Mouse (Mus musculus) left cerebral cortex, postnatal 10 days (tissue): ENCODE results near the gene Gabbr1. TPM values are rescaled to one million over a fixed set of nuclear protein-coding genes. Genes with fewer than 3 reads are reported as not detected.

Experiments used
- DNase-seq, 2 experiments: peaks; one replicate each; pipeline ENCODE4 v3.0.0; 2021 to 2022; ENCODE audit warnings: low spot score in 2 of 2, mixed read lengths in 1 of 2; ENCODE audit errors: extremely low spot score in 1 of 2
- intact Hi-C: fragments of 180-260 bp; cut with DNase I; formaldehyde crosslinking; loops from one replicate; pipeline ENCODE4 v1.15.1; 2025
- total RNA-seq, 2 experiments: library from RNA; stranded (reverse); gene quantifications; 2 replicates each; pipeline ENCODE4 v1.2.3; 2021

Gabbr1 gene
- total RNA-seq, 2 experiments from 2014 or later: 579 to 604 TPM

DNA sequence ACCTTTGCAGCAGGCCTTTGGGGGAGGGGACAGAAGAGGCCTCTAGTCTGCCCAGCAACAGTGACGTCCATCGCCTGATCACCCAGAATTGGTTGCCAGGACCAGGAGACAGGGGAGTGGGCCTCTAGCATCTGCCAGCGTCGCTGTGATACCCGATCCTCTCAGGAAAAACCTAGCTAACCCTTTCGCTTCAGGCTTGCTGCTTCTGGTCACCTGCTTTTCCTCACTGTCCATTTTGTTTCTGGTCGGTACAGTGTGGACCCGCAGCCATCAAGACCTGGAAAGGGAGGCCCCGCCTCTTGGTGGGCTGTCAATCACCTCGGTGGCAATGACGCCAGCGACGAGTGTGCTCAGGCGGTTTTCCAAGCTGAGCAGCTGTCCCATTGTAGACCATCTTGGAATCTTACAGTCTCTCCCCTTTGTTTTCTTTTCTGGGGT lies 17.1 kb upstream of the Gabbr1 start:
- peak; percentile 94 to 95 for DNase-seq
- intact Hi-C loops: no loop called here

DNA sequence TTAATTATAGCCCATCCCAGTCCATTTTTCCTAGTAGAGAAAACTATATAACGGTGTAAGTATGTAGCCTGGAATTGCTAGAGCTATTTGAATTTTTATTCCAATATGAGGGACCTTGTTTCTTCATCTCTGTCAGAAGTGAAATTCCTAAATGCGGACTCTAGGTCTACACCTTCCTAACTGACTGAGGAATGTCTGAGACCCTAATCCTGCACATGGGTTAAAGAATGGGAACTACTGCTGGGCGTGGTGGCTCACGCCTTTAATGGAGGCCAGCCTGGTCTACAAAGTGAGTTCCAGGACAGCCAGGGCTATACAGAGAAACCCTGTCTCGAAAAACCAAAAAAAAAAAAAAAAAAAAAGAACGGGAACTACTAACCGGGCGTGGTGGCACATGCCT lies 16.6 kb upstream of the Gabbr1 start:
- intact Hi-C loops: no loop called here
- no peak for DNase-seq

DNA sequence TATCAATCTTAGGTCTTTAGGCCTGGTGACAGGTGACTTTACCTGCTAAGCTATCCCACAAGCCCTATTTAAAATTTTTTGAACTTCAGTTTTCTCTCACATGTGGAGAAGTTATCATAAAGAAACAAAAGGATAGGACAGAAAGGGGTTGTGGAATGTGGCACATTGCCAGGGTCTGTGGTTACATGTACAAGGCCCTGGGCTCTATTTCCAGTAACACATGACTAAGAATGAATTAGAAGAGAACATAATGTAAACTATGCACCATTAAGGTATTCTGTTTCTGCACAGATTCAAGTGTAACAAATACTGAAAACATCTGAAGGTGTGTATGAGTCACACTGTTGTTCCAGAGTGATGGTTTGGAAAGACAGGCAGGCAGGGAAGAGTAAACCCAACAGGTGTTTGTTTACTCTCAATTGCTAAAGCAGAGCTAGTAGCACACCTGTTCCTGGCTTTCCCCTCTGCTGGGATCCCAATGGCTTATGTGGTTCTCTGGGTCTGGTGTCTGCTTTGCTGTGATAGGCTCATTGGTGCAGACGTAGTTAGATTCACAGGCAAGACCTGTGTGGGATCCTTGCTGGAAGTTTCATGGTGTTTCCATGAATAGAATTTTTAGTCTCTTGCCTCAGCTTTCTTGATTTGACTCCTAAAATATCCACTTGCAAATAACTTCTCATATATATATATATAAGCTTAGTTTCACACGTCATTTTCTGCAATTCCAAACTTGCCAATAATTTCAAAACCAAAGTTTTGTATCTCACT lies 6.5 kb upstream of the Gabbr1 start:
- intact Hi-C loops: no loop called here
- no peak for DNase-seq

- no peak for DNase-seq
- intact Hi-C loops: loop anchor here (5.0 kb wide), 2 partner anchors 42 to 127 kb away; partner anchors contain the start of gene Zfp57
Measured at GRCm38 (mm10) chr17:37044651-37045244, 1.0 kb upstream of the Gabbr1 start.

- DNase-seq: peak in 1 of 2 experiments; percentile 82
- intact Hi-C loops: loop anchor here (2.0 to 5.0 kb wide), 3 partner anchors 44 to 129 kb away; partner anchors contain the start of genes Ppp1r11 and Zfp57
Measured at GRCm38 (mm10) chr17:37046312-37047112, 746 bp downstream of the Gabbr1 start.

DNA sequence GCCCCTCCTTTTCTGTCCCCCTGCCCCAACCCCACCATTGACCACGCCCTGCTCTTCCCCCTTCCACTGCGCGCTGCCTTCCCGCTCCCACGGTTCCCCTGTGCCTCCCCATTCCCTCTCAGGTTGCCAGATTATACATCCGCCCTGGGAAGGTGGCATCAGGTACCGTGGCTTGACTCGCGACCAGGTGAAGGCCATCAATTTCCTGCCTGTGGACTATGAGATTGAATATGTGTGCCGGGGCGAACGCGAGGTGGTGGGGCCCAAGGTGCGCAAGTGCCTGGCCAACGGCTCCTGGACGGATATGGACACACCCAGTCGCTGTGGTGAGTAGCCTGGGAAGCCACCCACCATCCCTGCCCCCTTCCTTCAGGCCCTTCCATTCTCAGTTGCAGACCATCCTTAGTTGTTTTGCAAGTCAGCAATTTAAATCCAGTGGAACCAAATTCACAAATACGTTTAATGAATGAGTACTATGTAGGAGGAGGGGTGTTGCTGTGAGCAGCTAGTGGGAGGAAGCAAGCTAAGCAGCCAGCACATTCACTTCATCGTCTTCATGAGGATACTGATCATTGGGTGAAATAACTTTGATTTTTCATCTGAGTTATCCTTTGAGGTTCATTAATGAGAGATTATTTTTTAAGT lies 1.7 kb downstream of the Gabbr1 start:
- intact Hi-C loops: loop anchor here (2.0 to 5.0 kb wide), 3 partner anchors 45 to 130 kb away; partner anchors contain the start of genes Ppp1r11 and Zfp57
- peak in 1 of 2 experiments; percentile 52 for DNase-seq

GRCm38 (mm10) chr17:37047981-37048380 lies 2.2 kb downstream of the Gabbr1 start:
- intact Hi-C loops: loop anchor here (2.0 to 5.0 kb wide), 3 partner anchors 46 to 131 kb away; partner anchors contain the start of genes Ppp1r11 and Zfp57
- no peak for DNase-seq

DNA sequence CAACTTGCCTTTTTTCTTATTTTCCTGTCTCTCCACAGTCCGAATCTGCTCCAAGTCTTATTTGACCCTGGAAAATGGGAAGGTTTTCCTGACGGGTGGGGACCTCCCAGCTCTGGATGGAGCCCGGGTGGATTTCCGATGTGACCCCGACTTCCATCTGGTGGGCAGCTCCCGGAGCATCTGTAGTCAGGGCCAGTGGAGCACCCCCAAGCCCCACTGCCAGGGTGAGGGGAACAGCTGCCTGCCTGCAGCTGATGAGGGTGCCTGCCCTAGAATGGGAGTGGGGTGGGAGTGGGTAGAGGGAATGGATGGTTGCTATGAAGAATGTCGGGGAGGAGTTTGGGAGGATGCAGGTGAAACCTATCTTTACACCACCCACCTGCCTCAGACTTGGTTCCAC lies 2.6 kb downstream of the Gabbr1 start:
- intact Hi-C loops: loop anchor here (5.0 kb wide), 2 partner anchors 46 to 131 kb away; partner anchors contain the start of gene Zfp57
- peak in 1 of 2 experiments; percentile 39 for DNase-seq

DNA sequence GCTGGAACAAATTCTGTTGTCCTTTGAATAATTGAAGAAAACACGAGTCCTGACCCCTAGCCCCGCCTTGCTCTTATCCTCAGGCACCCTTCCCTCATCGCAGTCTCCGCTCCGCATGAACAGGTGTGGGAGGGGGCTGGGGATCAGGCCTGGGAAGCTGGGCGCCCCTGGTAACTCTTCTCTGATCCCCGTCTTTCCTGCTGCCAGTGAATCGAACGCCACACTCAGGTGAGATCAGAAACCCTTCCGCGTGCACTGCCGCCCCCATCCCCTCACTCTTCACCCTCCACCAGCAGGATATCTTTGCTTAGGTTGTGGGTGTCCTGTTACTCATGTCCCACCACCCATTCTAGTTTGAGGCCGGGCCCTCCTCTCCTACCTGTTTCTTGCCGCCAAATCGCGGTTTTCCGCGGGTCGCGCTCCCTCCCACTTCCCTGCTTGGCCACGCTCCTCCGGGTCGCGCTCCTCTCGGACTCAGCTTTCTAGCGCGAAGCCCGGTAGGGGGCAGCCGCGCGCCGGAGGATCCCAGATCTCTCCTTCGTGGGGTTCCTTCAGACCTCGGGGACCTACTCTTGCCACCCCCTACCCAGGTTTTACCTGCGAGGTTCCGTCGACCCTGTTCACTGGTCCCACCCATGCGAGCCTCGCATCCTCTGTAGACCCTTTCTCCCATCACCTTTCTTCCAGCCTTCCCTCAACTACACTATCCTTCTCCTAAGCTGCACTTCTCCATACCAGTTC lies 4.0 kb downstream of the Gabbr1 start:
- intact Hi-C loops: loop anchor here (5.0 kb wide), 2 partner anchors 47 to 132 kb away; partner anchors contain the start of gene Zfp57
- DNase-seq: peak in 1 of 2 experiments; percentile 84

GRCm38 (mm10) chr17:37050399-37050798 lies 4.6 kb downstream of the Gabbr1 start:
- intact Hi-C loops: no loop called here
- DNase-seq: peak; percentile 92

DNA sequence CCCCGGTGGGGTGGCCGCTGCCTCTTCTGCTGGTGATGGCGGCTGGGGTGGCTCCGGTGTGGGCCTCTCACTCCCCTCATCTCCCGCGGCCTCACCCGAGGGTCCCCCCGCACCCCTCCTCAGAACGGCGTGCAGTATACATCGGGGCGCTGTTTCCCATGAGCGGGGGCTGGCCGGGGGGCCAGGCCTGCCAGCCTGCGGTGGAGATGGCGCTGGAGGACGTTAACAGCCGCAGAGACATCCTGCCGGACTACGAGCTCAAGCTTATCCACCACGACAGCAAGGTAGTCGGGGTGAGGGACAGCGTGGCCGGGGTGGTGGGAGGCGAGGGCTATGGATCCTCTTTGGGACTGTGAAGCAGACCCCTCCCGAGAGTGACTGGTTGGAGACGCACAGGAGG lies 5.1 kb downstream of the Gabbr1 start:
- intact Hi-C loops: no loop called here
- DNase-seq: peak in 1 of 2 experiments; percentile 67

GRCm38 (mm10) chr17:37051745-37052144 lies 6.0 kb downstream of the Gabbr1 start:
- DNase-seq: no peak
- intact Hi-C loops: no loop called here

DNA sequence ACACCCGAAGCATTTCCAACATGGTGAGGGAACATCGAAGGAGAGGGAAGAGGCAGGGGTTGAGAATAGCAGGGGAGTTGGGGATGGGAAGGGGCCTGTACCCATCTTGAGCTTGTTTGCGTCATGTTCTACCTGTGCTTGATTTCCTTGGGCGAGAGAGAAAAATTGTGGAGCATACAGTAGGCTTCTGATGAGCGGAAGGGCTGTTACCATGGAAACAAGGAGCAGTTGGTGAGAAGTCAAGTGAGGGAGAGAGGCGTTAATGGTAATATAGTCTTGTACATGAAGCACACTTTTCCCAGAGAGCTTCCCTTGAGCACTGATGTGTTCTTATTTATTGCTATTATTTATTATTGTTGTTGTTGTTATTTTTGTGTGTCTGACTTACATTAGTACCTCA lies 11.2 kb downstream of the Gabbr1 start:
- no peak for DNase-seq
- intact Hi-C loops: no loop called here

DNA sequence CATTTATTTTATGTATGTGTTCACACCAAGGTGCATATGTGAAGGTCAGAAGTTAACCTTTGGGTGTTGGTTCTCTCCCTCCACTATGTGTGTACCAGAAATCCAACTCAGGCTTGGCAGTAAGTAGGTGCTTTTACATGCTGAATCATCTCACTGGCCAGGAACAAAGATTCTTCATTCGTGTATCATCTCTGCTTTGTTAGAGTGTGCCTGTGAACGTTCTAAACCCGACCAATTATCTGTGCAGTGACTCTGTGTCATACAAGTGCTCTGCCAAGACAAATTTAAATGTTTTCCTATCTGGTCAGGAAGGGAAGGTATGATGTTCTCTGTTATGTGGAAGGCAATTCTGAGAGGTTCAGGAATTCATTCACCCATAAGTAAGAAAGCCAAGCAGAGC lies 15.7 kb downstream of the Gabbr1 start:
- DNase-seq: no peak
- intact Hi-C loops: no loop called here

GRCm38 (mm10) chr17:37062101-37062641 lies 16.4 kb downstream of the Gabbr1 start:
- intact Hi-C loops: no loop called here
- no peak for DNase-seq

- intact Hi-C loops: no loop called here
- DNase-seq: no peak
Measured at GRCm38 (mm10) chr17:37063063-37063462, 17.3 kb downstream of the Gabbr1 start.

DNA sequence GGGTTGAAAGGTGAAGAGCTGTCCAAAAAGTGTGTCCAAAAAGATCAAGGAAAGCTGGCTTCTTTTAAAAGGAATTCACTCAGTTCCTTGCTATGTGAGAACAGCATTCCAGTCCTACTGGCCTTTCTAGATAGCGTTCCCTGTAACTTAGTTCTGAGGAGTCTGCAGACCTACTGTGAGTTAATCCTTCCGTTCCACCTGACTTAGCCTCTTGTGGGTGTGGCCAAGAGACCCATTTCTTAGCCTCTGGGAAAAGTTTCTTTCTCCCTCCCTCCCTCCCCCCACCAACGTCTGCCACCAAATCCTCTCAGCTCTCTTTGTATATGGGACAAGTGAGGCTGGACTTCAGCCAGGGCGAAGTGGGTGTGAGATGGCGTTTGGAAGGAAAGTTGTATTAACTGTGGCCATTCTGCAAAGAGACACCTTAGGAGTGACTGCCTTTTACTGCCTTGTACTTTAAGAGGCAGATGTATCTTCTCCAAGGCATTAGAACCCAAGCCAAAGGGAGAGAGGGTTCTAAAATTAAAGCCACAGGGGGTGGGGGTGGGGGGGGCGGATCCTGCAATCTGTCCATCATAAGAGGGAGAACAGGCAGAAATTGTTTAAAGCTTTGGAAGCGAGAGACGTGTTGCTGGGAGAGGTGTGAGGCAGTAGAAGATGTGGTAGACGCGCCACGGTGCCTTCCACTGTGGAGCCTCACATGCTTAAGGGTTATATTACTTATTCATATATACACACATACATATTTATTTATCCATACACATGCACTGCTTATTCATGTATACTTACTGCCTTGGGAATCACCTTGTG lies 18.1 kb downstream of the Gabbr1 start:
- intact Hi-C loops: no loop called here
- peak in 1 of 2 experiments; percentile 57 for DNase-seq
